ENCODE assay signal across 9 mouse cellular contexts in the genomic region with DNA sequence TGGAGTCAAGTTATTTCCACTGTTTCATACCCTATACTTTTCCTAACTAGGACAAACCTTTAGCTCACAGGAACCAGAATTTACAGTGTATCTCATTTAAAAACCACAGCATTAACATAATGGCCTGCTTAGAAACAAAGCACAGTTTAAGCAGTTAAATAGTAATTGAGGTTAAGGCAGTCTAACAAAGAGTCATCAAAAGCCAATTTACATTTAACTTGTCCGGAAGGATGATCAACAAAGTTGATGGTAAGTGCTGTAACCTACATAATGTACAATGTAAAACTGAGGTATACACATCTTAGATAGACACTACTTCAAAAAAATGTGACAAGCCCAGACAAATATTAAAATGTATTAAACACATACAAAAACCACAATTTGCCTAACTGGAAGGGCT. TPM values are rescaled to one million over a fixed set of nuclear protein-coding genes. Genes with fewer than 3 reads are reported as not detected.
A peak's percentile ranks its signal among the peaks of the same experiment; 100 is the strongest.
DNase-seq lines count a peak whose midpoint lies in the region; ATAC-seq and TF ChIP-seq lines count a peak whose summit lies in the region.
"Had no signal": no experiment of that assay in that cellular context is flagged by ENCODE, and none has a peak within 500 bp of the region (broad histone marks: within the 10 kb centered on the region; RNA-seq: fewer than 3 reads in every experiment).

No protein-coding gene starts in this region.

- peaks cover 19% of the 10 kb centered on the region for H3K4me1 ChIP-seq in embryonic facial prominence, embryonic 15.5 days
- H3K4me1 ChIP-seq in limb, embryonic 11.5 days (ENCODE audit: control insufficient read depth, insufficient read depth, low read length) = 0 out of 2 replicates have a peak, but pooled peaks cover 2% of the 10 kb centered on the region
- H3K4me1 ChIP-seq in neural tube, embryonic 15.5 days = peaks cover 48% of the 10 kb centered on the region

- H3K9me3 ChIP-seq in embryonic facial prominence, embryonic 15.5 days (replicated peaks) = no peaks in the 10 kb centered on the region
- H3K9me3 ChIP-seq in limb, embryonic 11.5 days (ENCODE audit: control insufficient read depth, low read length) = no peaks in the 10 kb centered on the region
- H3K9me3 ChIP-seq in neural tube, embryonic 15.5 days (replicated peaks) = no peaks in the 10 kb centered on the region

- no peak for DNase-seq in left cerebral cortex, adult 2 months (ENCODE audit: extremely low spot score in 1 of 2, low spot score in 2 of 2)
- DNase-seq in left cerebral cortex, postnatal 14 days (ENCODE audit: low spot score in 2 of 2) = no peak
- DNase-seq in limb, embryonic 11.5 days (ENCODE audit: low spot score) = no peak
- no peak for DNase-seq in kidney, postnatal 36 days
- no peak for DNase-seq in adrenal gland, postnatal 10 days
- no peak for DNase-seq in spleen, postnatal 36 days (ENCODE audit: low spot score in 2 of 2)

- ATAC-seq in embryonic facial prominence, embryonic 15.5 days (ENCODE audit: insufficient number of reproducible peaks, low FRiP score, low TSS enrichment, low read depth) = no peak
- no peak for ATAC-seq in limb, embryonic 11.5 days (ENCODE audit: insufficient number of reproducible peaks, low FRiP score, low TSS enrichment, low read depth)
- ATAC-seq in neural tube, embryonic 15.5 days (ENCODE audit: low FRiP score) = no peak

- no peak for TF ChIP-seq CTCF in left cerebral cortex, adult 2 months (IDR thresholded peaks at IDR 0.05)

- intact Hi-C loops in left cerebral cortex, adult 2 months (cut with DNase I) = loop anchor here (2.0 to 10.0 kb wide), 2 partner anchors 47 to 243 kb away; a partner anchor contains a TSS
- intact Hi-C loops in left cerebral cortex, postnatal 14 days (cut with DNase I) = loop anchor here (5.0 kb wide), 1 partner anchor 40 kb away; no protein-coding TSS in a partner anchor

- no peak overlapping the region for H3K9ac ChIP-seq in embryonic facial prominence, embryonic 15.5 days
- no peak overlapping the region for H3K9ac ChIP-seq in limb, embryonic 11.5 days (ENCODE audit: low read length)
- H3K9ac ChIP-seq in neural tube, embryonic 15.5 days (replicated peaks) = peak overlapping the region; percentile 82

- peak overlapping the region; percentile 66 for H3K4me3 ChIP-seq in left cerebral cortex, adult 2 months
- H3K4me3 ChIP-seq in embryonic facial prominence, embryonic 15.5 days (replicated peaks) = peak overlapping the region; percentile 68
- peak overlapping the region; percentile 77 for H3K4me3 ChIP-seq in limb, embryonic 11.5 days (ENCODE audit: low read depth, low read length)
- peak overlapping the region; percentile 87 for H3K4me3 ChIP-seq in neural tube, embryonic 15.5 days (replicated peaks)

- H3K27ac ChIP-seq in left cerebral cortex, adult 2 months = no peak overlapping the region
- no peak overlapping the region for H3K27ac ChIP-seq in embryonic facial prominence, embryonic 15.5 days (replicated peaks)
- H3K27ac ChIP-seq in limb, embryonic 11.5 days (replicated peaks; ENCODE audit: low read depth, low read length) = no peak overlapping the region
- H3K27ac ChIP-seq in neural tube, embryonic 15.5 days (replicated peaks) = peak overlapping the region; percentile 98; the same call in 1 of the 2 replicates

- 75% methylated on average over 1 of the region's 1 CpGs for WGBS in embryonic facial prominence, embryonic 15.5 days
- WGBS in limb, embryonic 11.5 days = 94% methylated on average over 1 of the region's 1 CpGs
- WGBS in neural tube, embryonic 15.5 days = 47% methylated on average over 1 of the region's 1 CpGs

- peaks cover 4% of the 10 kb centered on the region; the same call in 1 of the 2 replicates for H3K36me3 ChIP-seq in embryonic facial prominence, embryonic 15.5 days
- H3K36me3 ChIP-seq in limb, embryonic 11.5 days (ENCODE audit: control insufficient read depth, insufficient read depth, low read length) = no peaks in the 10 kb centered on the region
- H3K36me3 ChIP-seq in neural tube, embryonic 15.5 days = no peaks in the 10 kb centered on the region

- peak overlapping the region; percentile 82 for H3K4me2 ChIP-seq in embryonic facial prominence, embryonic 15.5 days (replicated peaks)
- peak overlapping the region; percentile 73 for H3K4me2 ChIP-seq in limb, embryonic 11.5 days (ENCODE audit: low read depth, severe bottlenecking)
- peak overlapping the region; percentile 73 for H3K4me2 ChIP-seq in neural tube, embryonic 15.5 days

- no peaks in the 10 kb centered on the region for H3K27me3 ChIP-seq in embryonic facial prominence, embryonic 15.5 days
- no peaks in the 10 kb centered on the region for H3K27me3 ChIP-seq in limb, embryonic 11.5 days (ENCODE audit: control insufficient read depth, insufficient read depth, low read length)
- H3K27me3 ChIP-seq in neural tube, embryonic 15.5 days (replicated peaks) = no peaks in the 10 kb centered on the region

RNA-seq across cellular contexts. Expression of a gene that starts 2.5 kb away (rescaled TPM):
- total RNA-seq in left cerebral cortex, adult 2 months (2021) = 100 to 1,000 TPM; 191 to 223 TPM
- 100 to 1,000 TPM; 441 to 483 TPM for total RNA-seq in left cerebral cortex, postnatal 14 days (2021)
- 577 and 601 TPM in 2 replicates for polyA plus RNA-seq in embryonic facial prominence, embryonic 15.5 days (2015; fragmentation: Nextera tagmentation; extraction: Ambion mirVana)
- 1,145 and 1,200 TPM in 2 replicates for polyA plus RNA-seq in limb, embryonic 11.5 days (2014; fragmentation: Nextera tagmentation; extraction: Ambion mirVana)
- polyA plus RNA-seq in neural tube, embryonic 15.5 days (2015; fragmentation: Nextera tagmentation; extraction: Ambion mirVana) = 815 and 871 TPM in 2 replicates
- total RNA-seq in adrenal gland, postnatal 10 days (2021) = 100 to 1,000 TPM; 521 to 559 TPM

RNA-seq across cellular contexts. Expression of a gene that starts 28.4 kb away (rescaled TPM):
- total RNA-seq in left cerebral cortex, adult 2 months (2021) = 10 to 100 TPM; 14.1 to 20.8 TPM
- 10 to 100 TPM; 18.0 to 19.1 TPM for total RNA-seq in left cerebral cortex, postnatal 14 days (2021)
- 76.8 and 84.3 TPM in 2 replicates for polyA plus RNA-seq in embryonic facial prominence, embryonic 15.5 days (2015; fragmentation: Nextera tagmentation; extraction: Ambion mirVana)
- 162 and 170 TPM in 2 replicates for polyA plus RNA-seq in limb, embryonic 11.5 days (2014; fragmentation: Nextera tagmentation; extraction: Ambion mirVana)
- 43.5 and 54.5 TPM in 2 replicates for polyA plus RNA-seq in neural tube, embryonic 15.5 days (2015; fragmentation: Nextera tagmentation; extraction: Ambion mirVana)
- 10 to 100 TPM; 20.3 to 26.3 TPM for total RNA-seq in adrenal gland, postnatal 10 days (2021)

RNA-seq across cellular contexts. Expression of a gene that starts 36.7 kb away (rescaled TPM):
- under 1 TPM; 0.18 to 0.30 TPM for total RNA-seq in left cerebral cortex, adult 2 months (2021)
- under 1 TPM; 0.15 to 0.24 TPM for total RNA-seq in left cerebral cortex, postnatal 14 days (2021)
- 0.05 and 0.20 TPM in 2 replicates for polyA plus RNA-seq in embryonic facial prominence, embryonic 15.5 days (2015; fragmentation: Nextera tagmentation; extraction: Ambion mirVana)
- 0.05 TPM in 1 of 2 replicates, not detected in the other for polyA plus RNA-seq in limb, embryonic 11.5 days (2014; fragmentation: Nextera tagmentation; extraction: Ambion mirVana)
- 0.36 and 0.81 TPM in 2 replicates for polyA plus RNA-seq in neural tube, embryonic 15.5 days (2015; fragmentation: Nextera tagmentation; extraction: Ambion mirVana)
- under 1 TPM; 0.54 to 0.64 TPM for total RNA-seq in adrenal gland, postnatal 10 days (2021)
- polyA plus RNA-seq: spleen, adult 2 months had no signal

RNA-seq across cellular contexts. Expression of a gene that starts 59.2 kb away (rescaled TPM):
- 1 to 10 TPM; 8.0 to 8.9 TPM for total RNA-seq in left cerebral cortex, adult 2 months (2021)
- 1 to 10 TPM; 7.1 to 7.6 TPM for total RNA-seq in left cerebral cortex, postnatal 14 days (2021)
- polyA plus RNA-seq in embryonic facial prominence, embryonic 15.5 days (2015; fragmentation: Nextera tagmentation; extraction: Ambion mirVana) = 80.0 and 82.7 TPM in 2 replicates
- 21.9 and 24.1 TPM in 2 replicates for polyA plus RNA-seq in limb, embryonic 11.5 days (2014; fragmentation: Nextera tagmentation; extraction: Ambion mirVana)
- 14.1 and 14.9 TPM in 2 replicates for polyA plus RNA-seq in neural tube, embryonic 15.5 days (2015; fragmentation: Nextera tagmentation; extraction: Ambion mirVana)
- 10 to 100 TPM; 26.2 to 29.3 TPM for total RNA-seq in adrenal gland, postnatal 10 days (2021)

RNA-seq across cellular contexts. Expression of a gene that starts 59.4 kb away (rescaled TPM):
- total RNA-seq in left cerebral cortex, adult 2 months (2021) = 10 to 100 TPM; 28.5 to 30.4 TPM
- total RNA-seq in left cerebral cortex, postnatal 14 days (2021) = 10 to 100 TPM; 31.6 to 34.9 TPM
- 32.0 and 35.5 TPM in 2 replicates for polyA plus RNA-seq in embryonic facial prominence, embryonic 15.5 days (2015; fragmentation: Nextera tagmentation; extraction: Ambion mirVana)
- polyA plus RNA-seq in limb, embryonic 11.5 days (2014; fragmentation: Nextera tagmentation; extraction: Ambion mirVana) = 37.0 and 44.7 TPM in 2 replicates
- 26.0 and 29.2 TPM in 2 replicates for polyA plus RNA-seq in neural tube, embryonic 15.5 days (2015; fragmentation: Nextera tagmentation; extraction: Ambion mirVana)
- 10 to 100 TPM; 24.9 to 25.6 TPM for total RNA-seq in adrenal gland, postnatal 10 days (2021)
